ENCODE assay signal across 8 mouse cellular contexts in genomic region chr4:40837451-40838285, GRCm38 (mm10). TPM values are rescaled to one million over a fixed set of nuclear protein-coding genes. Genes with fewer than 3 reads are reported as not detected.
DNase-seq lines count a peak whose midpoint lies in the region; ATAC-seq lines count a peak whose summit lies in the region.

No protein-coding gene starts in this region.

- no peak overlapping the region for H3K4me3 ChIP-seq in hindbrain, embryonic 16.5 days (ENCODE audit: low read length)
- no peak overlapping the region for H3K4me3 ChIP-seq in hindbrain, embryonic 11.5 days (ENCODE audit: low read depth, low read length)
- no peak overlapping the region for H3K4me3 ChIP-seq in neural tube, embryonic 15.5 days (replicated peaks)

- no peak for DNase-seq in hindbrain, embryonic 11.5 days (ENCODE audit: low spot score)
- DNase-seq in R1 (ENCODE audit: low read depth, low spot score) = peak; percentile 72
- DNase-seq in heart, adult 8-10 months (ENCODE audit: low spot score) = peak; percentile 80
- peak; percentile 86 for DNase-seq in kidney, postnatal 10 days
- DNase-seq in cerebellum, adult 9-11 months = no peak
- no peak for DNase-seq in cerebellum, adult 11-12 months

- no peaks in the 10 kb centered on the region for H3K27me3 ChIP-seq in hindbrain, embryonic 16.5 days (replicated peaks; ENCODE audit: control insufficient read depth, insufficient read depth, low read length)
- H3K27me3 ChIP-seq in hindbrain, embryonic 11.5 days (ENCODE audit: control insufficient read depth, insufficient read depth, low read length) = no peaks in the 10 kb centered on the region
- no peaks in the 10 kb centered on the region for H3K27me3 ChIP-seq in neural tube, embryonic 15.5 days (replicated peaks)

- peaks cover 9% of the 10 kb centered on the region for H3K4me1 ChIP-seq in hindbrain, embryonic 16.5 days (ENCODE audit: control insufficient read depth, insufficient read depth, low read depth, low read length)
- H3K4me1 ChIP-seq in hindbrain, embryonic 11.5 days (replicated peaks; ENCODE audit: control insufficient read depth, insufficient read depth, low read length) = no peaks in the 10 kb centered on the region
- peaks cover 13% of the 10 kb centered on the region for H3K4me1 ChIP-seq in neural tube, embryonic 15.5 days

- peak overlapping the region; percentile 21; the same call in 1 of the 2 replicates for H3K27ac ChIP-seq in hindbrain, embryonic 16.5 days (ENCODE audit: low read depth, low read length)
- H3K27ac ChIP-seq in hindbrain, embryonic 11.5 days (ENCODE audit: low read depth, low read length) = no peak overlapping the region
- peak overlapping the region; percentile 3; the same call in 1 of the 2 replicates for H3K27ac ChIP-seq in neural tube, embryonic 15.5 days (replicated peaks)

- H3K9ac ChIP-seq in hindbrain, embryonic 16.5 days (ENCODE audit: low read depth, low read length) = no peak overlapping the region
- H3K9ac ChIP-seq in hindbrain, embryonic 11.5 days (ENCODE audit: low read depth, low read length) = no peak overlapping the region
- no peak overlapping the region for H3K9ac ChIP-seq in neural tube, embryonic 15.5 days (replicated peaks)

- 54% methylated on average over 10 of the region's 10 CpGs for WGBS in hindbrain, embryonic 16.5 days
- WGBS in hindbrain, embryonic 11.5 days = 83% methylated on average over 10 of the region's 10 CpGs
- WGBS in neural tube, embryonic 15.5 days = 59% methylated on average over 10 of the region's 10 CpGs

- no peaks in the 10 kb centered on the region for H3K36me3 ChIP-seq in hindbrain, embryonic 16.5 days (ENCODE audit: control insufficient read depth, insufficient read depth, low read length)
- no peaks in the 10 kb centered on the region for H3K36me3 ChIP-seq in hindbrain, embryonic 11.5 days (ENCODE audit: control insufficient read depth, insufficient read depth, low read length)
- H3K36me3 ChIP-seq in neural tube, embryonic 15.5 days = no peaks in the 10 kb centered on the region

- H3K9me3 ChIP-seq in hindbrain, embryonic 16.5 days (ENCODE audit: control insufficient read depth, low read length) = no peaks in the 10 kb centered on the region
- H3K9me3 ChIP-seq in hindbrain, embryonic 11.5 days (ENCODE audit: control insufficient read depth, low read length) = no peaks in the 10 kb centered on the region
- H3K9me3 ChIP-seq in neural tube, embryonic 15.5 days (replicated peaks) = no peaks in the 10 kb centered on the region

- no peak overlapping the region for H3K4me2 ChIP-seq in hindbrain, embryonic 16.5 days (ENCODE audit: low read length)
- no peak overlapping the region for H3K4me2 ChIP-seq in hindbrain, embryonic 11.5 days (replicated peaks; ENCODE audit: low read depth, low read length)
- no peak overlapping the region for H3K4me2 ChIP-seq in neural tube, embryonic 15.5 days

- peak; percentile 45; the same call in 1 of the 2 replicates for ATAC-seq in hindbrain, embryonic 16.5 days
- no peak for ATAC-seq in hindbrain, embryonic 11.5 days (ENCODE audit: low FRiP score)
- ATAC-seq in neural tube, embryonic 15.5 days (ENCODE audit: low FRiP score) = no peak

RNA-seq across cellular contexts. Expression of gene B4galt1, which starts 16.1 kb away (rescaled TPM):
- 6.6 and 9.3 TPM in 2 replicates for polyA plus RNA-seq in hindbrain, embryonic 16.5 days (2015; fragmentation: Nextera tagmentation; extraction: Ambion mirVana)
- polyA plus RNA-seq in hindbrain, embryonic 11.5 days (2014; fragmentation: Nextera tagmentation; extraction: Ambion mirVana) = 15.1 and 16.2 TPM in 2 replicates
- total RNA-seq in heart, adult 8-10 months (2022) = 10 to 100 TPM; 53.9 to 60.3 (median 57.4) TPM
- polyA plus RNA-seq in neural tube, embryonic 15.5 days (2015; fragmentation: Nextera tagmentation; extraction: Ambion mirVana) = 8.8 and 16.6 TPM in 2 replicates

Comparison
In these comparisons a context has a peak if more than half of its experiments do, and no peak if none do; other contexts are left out.
1. DNase-seq: peak in R1 (single experiment), heart, adult 8-10 months (single experiment) and kidney, postnatal 10 days (single experiment); none in hindbrain, embryonic 11.5 days (single experiment), cerebellum, adult 9-11 months (single experiment) and cerebellum, adult 11-12 months (single experiment).